Mouse (Mus musculus): ENCODE results near the gene Jak1. TPM values are rescaled to one million over a fixed set of nuclear protein-coding genes. Genes with fewer than 3 reads are reported as not detected.

The Jak1 gene
- polyA plus RNA-seq, 1 experiment from 2014 or later, result 70.3 TPM

GRCm38 (mm10) chr4:101207492-101207891 is 57.6 kb downstream of the Jak1 start:
- Histone ChIP-seq H3K27me3 (no peaks in the 10 kb centered on the region), H3K9me3 (no peaks in the 10 kb centered on the region), H3K4me1 (replicated peaks) (no peaks in the 10 kb centered on the region), H3K4me2 (no peak overlapping the region), H3K4me3 (replicated peaks) (no peak overlapping the region), H3K27ac (no peak overlapping the region), H3K36me3 (no peaks in the 10 kb centered on the region), H3K9ac (replicated peaks) (no peak overlapping the region)
- WGBS, result 91% methylated on average over 2 of the region's 2 CpGs
- no peak for ATAC-seq (ENCODE audit: insufficient number of reproducible peaks, insufficient read depth, low FRiP score, low TSS enrichment, low read depth)

- Histone ChIP-seq H3K4me2 (no peak overlapping the region), H3K36me3 (no peaks in the 10 kb centered on the region), H3K4me3 (replicated peaks) (no peak overlapping the region), H3K4me1 (replicated peaks) (no peaks in the 10 kb centered on the region), H3K9ac (replicated peaks) (no peak overlapping the region), H3K9me3 (no peaks in the 10 kb centered on the region), H3K27ac (no peak overlapping the region), H3K27me3 (no peaks in the 10 kb centered on the region)
- ATAC-seq (ENCODE audit: insufficient number of reproducible peaks, insufficient read depth, low FRiP score, low TSS enrichment, low read depth), result no peak
- WGBS, result 87% methylated on average over 1 of the region's 1 CpGs
Observed at GRCm38 (mm10) chr4:101203518-101203917, 61.6 kb downstream of the Jak1 start.

GRCm38 (mm10) chr4:101202626-101203025 is 62.5 kb downstream of the Jak1 start:
- Histone ChIP-seq H3K4me3 (replicated peaks) (no peak overlapping the region), H3K36me3 (no peaks in the 10 kb centered on the region), H3K9me3 (no peaks in the 10 kb centered on the region), H3K27ac (no peak overlapping the region), H3K27me3 (no peaks in the 10 kb centered on the region), H3K4me1 (replicated peaks) (peaks cover 8% of the 10 kb centered on the region; the same call in 1 of the 2 replicates), H3K4me2 (no peak overlapping the region), H3K9ac (replicated peaks) (no peak overlapping the region)
- ATAC-seq (ENCODE audit: insufficient number of reproducible peaks, insufficient read depth, low FRiP score, low TSS enrichment, low read depth), result no peak
- 94% methylated on average over 10 of the region's 10 CpGs for WGBS

GRCm38 (mm10) chr4:101199433-101200081 is 65.5 kb downstream of the Jak1 start:
- peaks cover 11% of the 10 kb centered on the region for H3K4me1 ChIP-seq (replicated peaks)
- H3K27me3 ChIP-seq, result no peaks in the 10 kb centered on the region
- no peak for ATAC-seq (ENCODE audit: insufficient number of reproducible peaks, insufficient read depth, low FRiP score, low TSS enrichment, low read depth)
- no peak overlapping the region for H3K4me2 ChIP-seq
- H3K9ac ChIP-seq (replicated peaks), result no peak overlapping the region
- WGBS, result 94% methylated on average over 8 of the region's 8 CpGs
- H3K36me3 ChIP-seq, result no peaks in the 10 kb centered on the region
- no peak overlapping the region for H3K27ac ChIP-seq
- H3K4me3 ChIP-seq (replicated peaks), result no peak overlapping the region
- H3K9me3 ChIP-seq, result no peaks in the 10 kb centered on the region

- Histone ChIP-seq H3K9me3 (no peaks in the 10 kb centered on the region), H3K27me3 (no peaks in the 10 kb centered on the region), H3K4me2 (no peak overlapping the region), H3K36me3 (no peaks in the 10 kb centered on the region), H3K9ac (replicated peaks) (no peak overlapping the region), H3K27ac (no peak overlapping the region), H3K4me1 (replicated peaks) (peaks cover 11% of the 10 kb centered on the region), H3K4me3 (replicated peaks) (no peak overlapping the region)
- no peak for ATAC-seq (ENCODE audit: insufficient number of reproducible peaks, insufficient read depth, low FRiP score, low TSS enrichment, low read depth)
- 59% methylated on average over 2 of the region's 2 CpGs for WGBS
Observed at GRCm38 (mm10) chr4:101198333-101198732, 66.7 kb downstream of the Jak1 start.

GRCm38 (mm10) chr4:101197421-101198170 is 67.5 kb downstream of the Jak1 start:
- H3K27me3 ChIP-seq, result no peaks in the 10 kb centered on the region
- H3K27ac ChIP-seq, result no peak overlapping the region
- WGBS, result 75% methylated on average over 9 of the region's 9 CpGs
- no peak for ATAC-seq (ENCODE audit: insufficient number of reproducible peaks, insufficient read depth, low FRiP score, low TSS enrichment, low read depth)
- no peaks in the 10 kb centered on the region for H3K36me3 ChIP-seq
- H3K9me3 ChIP-seq, result no peaks in the 10 kb centered on the region
- H3K4me2 ChIP-seq, result no peak overlapping the region
- no peak overlapping the region for H3K9ac ChIP-seq (replicated peaks)
- H3K4me1 ChIP-seq (replicated peaks), result peaks cover 11% of the 10 kb centered on the region
- no peak overlapping the region for H3K4me3 ChIP-seq (replicated peaks)

- Histone ChIP-seq H3K9ac (replicated peaks) (no peak overlapping the region), H3K27me3 (no peaks in the 10 kb centered on the region), H3K4me3 (replicated peaks) (no peak overlapping the region), H3K4me2 (no peak overlapping the region), H3K4me1 (replicated peaks) (peaks cover 11% of the 10 kb centered on the region), H3K36me3 (peaks cover 2% of the 10 kb centered on the region; the same call in 1 of the 2 replicates), H3K27ac (no peak overlapping the region), H3K9me3 (no peaks in the 10 kb centered on the region)
- WGBS, result 83% methylated on average over 2 of the region's 2 CpGs
- ATAC-seq (ENCODE audit: insufficient number of reproducible peaks, insufficient read depth, low FRiP score, low TSS enrichment, low read depth), result no peak
Observed at GRCm38 (mm10) chr4:101196407-101196806, 68.7 kb downstream of the Jak1 start.

GRCm38 (mm10) chr4:101194170-101194569 is 70.9 kb downstream of the Jak1 start:
- ATAC-seq (ENCODE audit: insufficient number of reproducible peaks, insufficient read depth, low FRiP score, low TSS enrichment, low read depth), result no peak
- 88% methylated on average over 1 of the region's 1 CpGs for WGBS
- H3K27ac ChIP-seq, result no peak overlapping the region

GRCm38 (mm10) chr4:101192241-101192976 is 72.7 kb downstream of the Jak1 start:
- Histone ChIP-seq H3K27me3 (no peaks in the 10 kb centered on the region), H3K9me3 (no peaks in the 10 kb centered on the region), H3K4me2 (no peak overlapping the region), H3K27ac (no peak overlapping the region), H3K36me3 (peaks cover 30% of the 10 kb centered on the region; the same call in 1 of the 2 replicates), H3K9ac (replicated peaks) (no peak overlapping the region), H3K4me1 (replicated peaks) (peaks cover 6% of the 10 kb centered on the region), H3K4me3 (replicated peaks) (no peak overlapping the region)
- 89% methylated on average over 5 of the region's 5 CpGs for WGBS
- no peak for ATAC-seq (ENCODE audit: insufficient number of reproducible peaks, insufficient read depth, low FRiP score, low TSS enrichment, low read depth)

More at GRCm38 (mm10) chr4:101194170-101194569, 70.9 kb downstream of the Jak1 start:
- no peak overlapping the region for H3K4me3 ChIP-seq (replicated peaks)
- H3K36me3 ChIP-seq, result peaks cover 16% of the 10 kb centered on the region; the same call in 1 of the 2 replicates
- H3K4me1 ChIP-seq (replicated peaks), result peaks cover 11% of the 10 kb centered on the region
- no peak overlapping the region for H3K4me2 ChIP-seq
- H3K9ac ChIP-seq (replicated peaks), result no peak overlapping the region
- no peaks in the 10 kb centered on the region for H3K27me3 ChIP-seq
- no peaks in the 10 kb centered on the region for H3K9me3 ChIP-seq

- H3K4me2 ChIP-seq, result no peak overlapping the region
- H3K27me3 ChIP-seq, result no peaks in the 10 kb centered on the region
- H3K4me3 ChIP-seq (replicated peaks), result no peak overlapping the region
- 0 out of 2 replicates have a peak, but pooled peaks cover 6% of the 10 kb centered on the region for H3K4me1 ChIP-seq (replicated peaks)
- H3K36me3 ChIP-seq, result peaks cover 39% of the 10 kb centered on the region
- H3K9me3 ChIP-seq, result no peaks in the 10 kb centered on the region
- no peak for ATAC-seq (ENCODE audit: insufficient number of reproducible peaks, insufficient read depth, low FRiP score, low TSS enrichment, low read depth)
- 56% methylated on average over 4 of the region's 4 CpGs for WGBS
- H3K9ac ChIP-seq (replicated peaks), result no peak overlapping the region
- H3K27ac ChIP-seq, result no peak overlapping the region
Observed at GRCm38 (mm10) chr4:101187381-101187780, 77.7 kb downstream of the Jak1 start.

- H3K36me3 ChIP-seq, result peaks cover 45% of the 10 kb centered on the region
- H3K4me1 ChIP-seq (replicated peaks), result 0 out of 2 replicates have a peak, but pooled peaks cover 6% of the 10 kb centered on the region
Observed at GRCm38 (mm10) chr4:101186591-101186990, 78.5 kb downstream of the Jak1 start.

More at GRCm38 (mm10) chr4:101186591-101186990, 78.5 kb downstream of the Jak1 start:
- Histone ChIP-seq H3K9ac (replicated peaks) (no peak overlapping the region), H3K9me3 (no peaks in the 10 kb centered on the region), H3K4me2 (no peak overlapping the region), H3K27ac (no peak overlapping the region), H3K27me3 (no peaks in the 10 kb centered on the region), H3K4me3 (replicated peaks) (no peak overlapping the region)
- no peak for ATAC-seq (ENCODE audit: insufficient number of reproducible peaks, insufficient read depth, low FRiP score, low TSS enrichment, low read depth)
- 88% methylated on average over 5 of the region's 5 CpGs for WGBS

Measured in limb, embryonic 12.5 days (tissue).